Mouse (Mus musculus): ENCODE data around the gene Mup5. TPM values are rescaled to one million over a fixed set of nuclear protein-coding genes. Genes with fewer than 3 reads are reported as not detected.
"Not testable (repeated sequence)": the region's sequence is repeated elsewhere in the genome, so short reads cannot be mapped to it uniquely, and the experiment has no call there.

Gene Mup5
- polyA plus RNA-seq, 1 experiment from 2014 or later, result not detected

- H3K27me3 ChIP-seq (replicated peaks); H3K9ac ChIP-seq; ATAC-seq (ENCODE audit: extremely low read depth, insufficient number of reproducible peaks, low FRiP score, low TSS enrichment); H3K4me3 ChIP-seq; H3K4me1 ChIP-seq; H3K4me2 ChIP-seq; H3K36me3 ChIP-seq; H3K27ac ChIP-seq (replicated peaks); H3K9me3 ChIP-seq: not testable (repeated sequence)
- 67% methylated on average over 3 of the region's 3 CpGs for WGBS
These were observed 26.1 kb downstream of the Mup5 start for GRCm38 (mm10) chr4:61808926-61809325.

- H3K27me3 ChIP-seq (replicated peaks); H3K4me3 ChIP-seq; H3K4me2 ChIP-seq; H3K9ac ChIP-seq; H3K36me3 ChIP-seq; H3K9me3 ChIP-seq; ATAC-seq (ENCODE audit: extremely low read depth, insufficient number of reproducible peaks, low FRiP score, low TSS enrichment); H3K4me1 ChIP-seq; H3K27ac ChIP-seq (replicated peaks): not testable (repeated sequence)
- 81% methylated on average over 1 of the region's 1 CpGs for WGBS
These were observed 45.3 kb downstream of the Mup5 start for GRCm38 (mm10) chr4:61789699-61790098.

GRCm38 (mm10) chr4:61784231-61784630 is 50.8 kb downstream of the Mup5 start:
- H3K4me1 ChIP-seq; ATAC-seq (ENCODE audit: extremely low read depth, insufficient number of reproducible peaks, low FRiP score, low TSS enrichment); H3K27me3 ChIP-seq (replicated peaks); H3K9me3 ChIP-seq; H3K4me2 ChIP-seq; H3K36me3 ChIP-seq; H3K9ac ChIP-seq; H3K4me3 ChIP-seq; H3K27ac ChIP-seq (replicated peaks): not testable (repeated sequence)
- WGBS, result 71% methylated on average over 1 of the region's 1 CpGs

- not testable (repeated sequence) for H3K27me3 ChIP-seq (replicated peaks); H3K9ac ChIP-seq; H3K4me3 ChIP-seq; H3K4me2 ChIP-seq; H3K36me3 ChIP-seq; H3K4me1 ChIP-seq; H3K9me3 ChIP-seq; ATAC-seq (ENCODE audit: extremely low read depth, insufficient number of reproducible peaks, low FRiP score, low TSS enrichment); H3K27ac ChIP-seq (replicated peaks)
- 81% methylated on average over 1 of the region's 5 CpGs for WGBS
These were observed 52.9 kb downstream of the Mup5 start, which contains the start of gene Mup19 for GRCm38 (mm10) chr4:61782169-61782568. TSS of gene Mup19 (minus strand) at chr4:61782269.

Other genes with a start within 250 kb of the Mup5 start
- not detected in 2 replicates for gene Mup17, start 239.4 kb downstream of the Mup5 start, polyA plus RNA-seq (2015; fragmentation: Nextera tagmentation; extraction: Ambion mirVana)
- gene Mup18, start 161.1 kb downstream of the Mup5 start, polyA plus RNA-seq (2015; fragmentation: Nextera tagmentation; extraction: Ambion mirVana), result not detected in 2 replicates
- not detected in 2 replicates for gene Mup19, start 53.0 kb downstream of the Mup5 start, polyA plus RNA-seq (2015; fragmentation: Nextera tagmentation; extraction: Ambion mirVana)
- gene Mup20, start 218.9 kb upstream of the Mup5 start, polyA plus RNA-seq (2015; fragmentation: Nextera tagmentation; extraction: Ambion mirVana), result not detected in 2 replicates